Mouse (Mus musculus) kidney, adult 2 months (tissue): Measurements from ENCODE around the gene Ccdc87. TPM values are rescaled to one million over a fixed set of nuclear protein-coding genes. Genes with fewer than 3 reads are reported as not detected.
A peak's percentile ranks its signal among the peaks of the same experiment; 100 is the strongest.

Experiments
- DNase-seq: peaks from one replicate; pipeline ENCODE4 v3.0.0; 2021
- H3K27ac ChIP-seq: fragments of 200-500 bp; 2 replicates; pipeline ENCODE4 v1.5.1; 2012; ENCODE audit warnings: low read depth, low read length, control low read depth, inconsistent platforms; ENCODE audit not compliant: insufficient read depth
- H3K27me3 ChIP-seq: fragments of 200-500 bp; replicated peaks from 2 replicates; pipeline ENCODE4 v1.6.1; 2012; ENCODE audit warnings: mild to moderate bottlenecking, moderate library complexity, low read length, inconsistent platforms; ENCODE audit not compliant: control insufficient read depth, insufficient read depth
- H3K36me3 ChIP-seq: fragments of 200-500 bp; 2 replicates; pipeline ENCODE4 v1.6.1; 2012; ENCODE audit warnings: mild to moderate bottlenecking, moderate library complexity, low read length, inconsistent platforms; ENCODE audit not compliant: control insufficient read depth, insufficient read depth
- H3K4me1 ChIP-seq: fragments of 200-500 bp; 2 replicates; pipeline ENCODE4 v1.6.1; 2011; ENCODE audit warnings: low read length; ENCODE audit not compliant: control insufficient read depth, insufficient read depth
- H3K4me3 ChIP-seq: fragments of 200-500 bp; 2 replicates; pipeline ENCODE4 v1.5.1; 2011; ENCODE audit warnings: mild to moderate bottlenecking, low read depth, low read length, control low read depth; ENCODE audit not compliant: insufficient read depth
- CTCF ChIP-seq: fragments of 200-500 bp; conservative IDR thresholded peaks from 2 replicates; pipeline ENCODE4 v1.5.1; 2011; ENCODE audit warnings: low read depth, mild to moderate bottlenecking, control low read depth, low read length, moderate library complexity, mixed read lengths; ENCODE audit not compliant: insufficient read depth, insufficient read length
- POLR2A ChIP-seq: fragments of 200-500 bp; IDR thresholded peaks from one replicate; pipeline ENCODE4 v1.6.1; 2011; ENCODE audit warnings: low read depth, low read length, control low read depth
- WGBS: fragments of 180-500 bp; shearing (Covaris S2); methylation state at CpG from one replicate; pipeline ENCODE4 v1.1.7; 2018; 5-methylcytosine and 5-hydroxymethylcytosine counted together
- polyA plus RNA-seq: library from polyadenylated mRNA; depleted of rRNA; stranded (reverse); fragments of >200 nt; gene quantifications from 2 replicates; pipeline ENCODE4 v1.2.3, GENCODE M21; 2012

Ccdc87 gene
- polyA plus RNA-seq, 1 experiment: 0.08 TPM

DNA sequence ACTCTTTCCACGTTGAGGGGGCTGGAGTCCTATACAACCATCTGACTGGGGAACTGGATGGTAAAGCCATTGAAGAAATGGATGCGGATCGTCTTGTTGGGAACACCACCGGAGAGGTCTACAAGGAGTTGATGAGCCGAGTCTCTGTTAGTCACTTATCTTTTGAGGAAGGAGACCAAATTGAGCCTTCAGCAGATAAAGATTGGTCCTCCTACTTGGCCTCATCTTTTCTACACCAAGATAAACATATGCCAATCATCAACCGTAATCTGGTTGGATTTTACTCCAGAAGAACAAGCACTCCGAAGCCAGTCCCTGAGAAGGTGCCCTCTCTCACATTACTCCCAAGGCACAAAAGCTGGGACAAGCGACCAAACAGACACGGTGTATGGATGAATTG, 1.7 kb downstream of the Ccdc87 start:
- Histone ChIP-seq H3K36me3 (no peaks in the 10 kb centered on the region), H3K4me1 (peaks cover 9% of the 10 kb centered on the region; the same call in 1 of the 2 replicates), H3K27me3 (no peaks in the 10 kb centered on the region), H3K4me3 (no peak overlapping the region), H3K27ac (no peak overlapping the region)
- 85% methylated on average over 9 of the region's 9 CpGs for WGBS
- no peak for TF ChIP-seq CTCF
- no peak for TF ChIP-seq POLR2A
- no peak for DNase-seq

DNA sequence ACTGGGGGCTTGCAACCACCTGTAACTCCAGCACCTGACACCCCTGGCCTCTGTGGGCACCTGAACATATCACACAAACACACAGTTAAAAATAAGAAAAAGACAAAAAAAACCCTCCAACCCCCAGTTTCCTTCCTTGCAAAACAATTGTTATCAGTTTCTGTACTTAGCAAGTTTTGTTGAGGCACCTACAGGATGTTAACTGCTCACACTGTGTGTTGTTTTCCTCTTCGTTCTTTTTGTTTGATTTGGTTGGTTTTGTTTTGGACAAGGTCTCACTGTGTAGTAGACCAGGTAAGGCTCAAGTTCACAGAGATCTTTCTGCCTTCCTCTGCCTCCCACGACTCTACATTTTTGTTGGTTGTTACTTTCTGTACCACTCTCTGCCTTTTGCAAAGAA, 3.4 kb downstream of the Ccdc87 start:
- TF ChIP-seq POLR2A (no peak), CTCF (no peak)
- Histone ChIP-seq H3K27me3 (no peaks in the 10 kb centered on the region), H3K4me1 (peaks cover 7% of the 10 kb centered on the region; the same call in 1 of the 2 replicates), H3K4me3 (no peak overlapping the region), H3K27ac (no peak overlapping the region), H3K36me3 (no peaks in the 10 kb centered on the region)
- no peak for DNase-seq
- WGBS: 56% methylated on average over 2 of the region's 2 CpGs

DNA sequence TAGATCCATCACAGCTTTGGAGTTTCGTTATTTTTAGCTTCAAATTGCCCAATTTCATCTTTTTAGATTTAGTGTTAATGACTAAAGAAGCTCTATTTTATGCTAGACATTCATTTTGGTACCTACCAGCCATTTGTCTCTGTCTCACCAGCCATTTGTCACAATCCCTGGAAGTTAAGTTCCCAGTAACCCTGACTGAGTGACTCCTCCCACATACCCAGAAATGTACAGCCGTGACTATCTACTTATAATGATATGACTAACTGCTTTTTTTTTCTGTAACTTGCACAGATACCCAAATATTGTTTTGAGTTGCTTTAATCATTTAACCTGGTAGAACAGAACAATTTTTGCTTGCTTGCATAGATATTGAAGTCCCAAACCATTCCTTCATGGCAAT, 6.7 kb downstream of the Ccdc87 start:
- 61% methylated on average over 2 of the region's 2 CpGs for WGBS
- H3K4me3 ChIP-seq: no peak overlapping the region

DNA sequence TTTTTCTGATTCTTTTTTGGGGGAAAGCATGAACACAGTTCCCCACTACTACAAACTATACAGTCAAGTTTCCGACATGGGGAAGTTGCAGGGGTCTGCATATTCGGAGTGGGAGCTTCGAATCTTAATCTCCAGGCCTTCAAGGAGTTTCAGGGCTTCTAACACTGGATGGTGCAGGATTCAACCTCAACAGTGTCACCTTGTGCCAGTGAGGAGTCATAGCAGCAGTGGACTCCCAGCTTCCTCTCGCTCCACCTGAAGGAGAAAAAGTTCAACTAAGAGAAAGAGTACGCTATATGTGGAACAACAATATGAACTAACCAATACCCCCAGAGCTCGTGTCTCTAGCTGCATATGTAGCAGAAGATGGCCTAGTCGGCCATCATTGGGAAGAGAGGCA, 8.3 kb downstream of the Ccdc87 start:
- Histone ChIP-seq H3K4me1 (no peaks in the 10 kb centered on the region), H3K4me3 (no peak overlapping the region), H3K27ac (no peak overlapping the region), H3K36me3 (no peaks in the 10 kb centered on the region), H3K27me3 (no peaks in the 10 kb centered on the region)
- WGBS: 18% methylated on average over 7 of the region's 7 CpGs
- TF ChIP-seq CTCF (peak; percentile 93), POLR2A (no peak)
- peak; percentile 72 for DNase-seq

More for the DNA sequence above, 6.7 kb downstream of the Ccdc87 start:
- Histone ChIP-seq H3K36me3 (no peaks in the 10 kb centered on the region), H3K4me1 (no peaks in the 10 kb centered on the region), H3K27me3 (no peaks in the 10 kb centered on the region), H3K27ac (no peak overlapping the region)
- no peak for TF ChIP-seq POLR2A
- no peak for TF ChIP-seq CTCF
- no peak for DNase-seq

DNA sequence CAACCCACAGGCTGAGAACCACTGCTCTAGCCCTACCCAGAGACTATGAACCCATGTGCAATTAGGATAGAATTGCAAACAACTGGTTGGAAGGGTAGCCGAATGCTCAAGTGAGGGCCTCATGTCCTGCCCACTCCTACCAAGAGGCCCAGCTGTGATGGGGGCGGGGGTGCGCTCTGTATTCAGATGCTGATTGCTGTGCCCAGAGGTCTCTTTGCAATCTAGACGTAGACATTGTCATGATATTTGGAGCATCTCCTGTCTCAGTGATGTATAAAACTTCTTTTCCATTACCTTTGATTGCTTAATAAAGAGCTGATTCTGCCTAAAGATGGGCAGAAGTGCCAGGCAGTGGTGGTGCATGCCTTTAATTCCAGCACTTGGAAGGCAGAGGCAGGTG, 10.6 kb downstream of the Ccdc87 start:
- DNase-seq: no peak
- no peak for TF ChIP-seq POLR2A
- TF ChIP-seq CTCF: no peak
- WGBS: 76% methylated on average over 4 of the region's 4 CpGs
- Histone ChIP-seq H3K4me1 (peaks cover 4% of the 10 kb centered on the region; the same call in 1 of the 2 replicates), H3K4me3 (no peak overlapping the region), H3K27me3 (no peaks in the 10 kb centered on the region), H3K36me3 (no peaks in the 10 kb centered on the region), H3K27ac (no peak overlapping the region)

DNA sequence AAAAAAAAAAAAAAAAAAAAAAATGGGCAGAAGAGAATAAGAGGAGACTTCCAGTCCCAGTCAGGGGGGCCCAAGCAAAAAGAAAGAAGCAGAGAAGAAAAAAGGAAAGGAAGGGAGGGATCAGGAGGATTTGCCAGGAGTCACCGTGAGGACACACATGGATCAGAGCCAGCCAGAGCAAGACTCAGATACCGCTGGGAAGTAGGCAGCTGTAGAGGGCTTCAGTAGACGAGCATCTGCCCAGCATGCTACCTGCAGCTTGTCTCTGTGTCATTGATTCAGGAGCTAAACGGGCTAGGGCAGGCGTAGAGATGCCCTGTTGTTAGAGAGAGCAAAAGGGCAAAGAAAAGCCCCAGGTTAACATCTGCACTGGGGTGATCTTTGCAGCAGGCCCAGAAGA, 11.1 kb downstream of the Ccdc87 start:
- Histone ChIP-seq H3K4me3 (no peak overlapping the region), H3K36me3 (no peaks in the 10 kb centered on the region), H3K27ac (no peak overlapping the region), H3K4me1 (peaks cover 4% of the 10 kb centered on the region; the same call in 1 of the 2 replicates), H3K27me3 (no peaks in the 10 kb centered on the region)
- 59% methylated on average over 5 of the region's 5 CpGs for WGBS
- TF ChIP-seq CTCF: no peak
- no peak for TF ChIP-seq POLR2A
- no peak for DNase-seq

DNA sequence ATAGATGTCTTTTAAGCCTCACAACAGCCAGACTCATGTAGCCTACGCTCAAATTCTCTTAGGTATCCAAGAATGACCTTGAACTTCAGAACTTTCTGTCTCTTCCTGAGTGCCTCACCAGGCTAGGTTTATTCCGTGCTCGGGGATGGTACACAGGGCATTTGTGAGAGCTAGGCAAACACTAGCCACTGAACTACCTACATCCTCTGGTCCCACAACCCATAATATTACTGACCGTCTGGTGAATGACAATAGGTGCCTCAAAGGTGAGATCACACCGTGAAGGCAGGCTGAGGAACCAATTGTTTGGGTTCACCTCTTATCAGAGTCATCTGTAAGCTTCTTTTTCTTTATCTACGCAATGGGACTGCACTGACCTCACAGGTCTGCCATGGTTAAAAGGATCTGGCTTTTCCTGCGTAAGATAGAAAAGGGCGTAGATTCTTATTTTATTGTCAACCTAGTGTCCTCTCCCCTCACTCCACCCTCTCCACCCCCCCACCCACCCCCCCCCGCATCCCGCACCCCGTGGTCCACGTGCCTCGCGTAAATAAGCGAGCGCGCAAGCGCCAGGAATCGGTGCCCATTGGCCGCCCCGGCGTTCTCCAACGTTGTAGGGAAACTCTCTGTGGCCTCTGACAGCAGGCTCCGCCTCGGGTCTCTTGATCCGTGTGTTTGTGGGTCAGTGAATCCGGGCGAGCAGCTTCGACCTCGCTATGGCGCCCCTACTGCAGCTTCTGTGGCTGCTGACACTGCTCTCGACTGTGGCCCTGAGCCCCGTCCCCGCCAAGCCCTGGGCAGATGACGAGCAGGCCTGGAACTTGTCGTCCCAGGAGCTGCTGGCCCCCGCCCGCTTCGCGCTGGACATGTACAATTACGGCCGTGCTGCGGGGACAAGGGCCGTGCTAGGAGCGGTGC, 15.6 kb downstream of the Ccdc87 start, which contains the start of gene Ctsf:
Ctsf (plus strand) TSS at position 579 of the 918 bp plus-strand sequence.
- Histone ChIP-seq H3K36me3 (no peaks in the 10 kb centered on the region), H3K27me3 (no peaks in the 10 kb centered on the region), H3K4me1 (peaks cover 10% of the 10 kb centered on the region; the same call in 1 of the 2 replicates), H3K4me3 (peak within 1 kb of the TSS; percentile 71), H3K27ac (peak within 1 kb of the TSS; percentile 37)
- 3% methylated on average over 45 of the region's 45 CpGs for WGBS
- DNase-seq: peak; percentile 97
- no peak for TF ChIP-seq CTCF
- peak; percentile 36 for TF ChIP-seq POLR2A
